Mouse (Mus musculus): ENCODE results near the gene Casp8ap2. TPM values are rescaled to one million over a fixed set of nuclear protein-coding genes. Genes with fewer than 3 reads are reported as not detected.

The Casp8ap2 gene
- polyA plus RNA-seq, 1 experiment from 2014 or later = 57.7 TPM

- H3K27ac ChIP-seq (ENCODE audit: low read length) = peak within 1 kb of the TSS; percentile 76
- H3K27me3 ChIP-seq (ENCODE audit: insufficient read depth, low read length) = no peaks in the 10 kb centered on the region
- 0 out of 2 replicates have a peak, but pooled peaks cover 12% of the 10 kb centered on the region for H3K36me3 ChIP-seq (ENCODE audit: insufficient read depth, low read length)
- H3K9me3 ChIP-seq (ENCODE audit: low read length) = no peaks in the 10 kb centered on the region
- ATAC-seq (ENCODE audit: low FRiP score, low TSS enrichment) = peak; percentile 92
- under 1% methylated on average over 67 of the region's 68 CpGs for WGBS
- peak within 1 kb of the TSS; percentile 78 for H3K9ac ChIP-seq (replicated peaks; ENCODE audit: low read length)
- H3K4me3 ChIP-seq (ENCODE audit: low read length) = peak within 1 kb of the TSS; percentile 97
- H3K4me2 ChIP-seq (replicated peaks; ENCODE audit: low read depth, low read length) = peak within 1 kb of the TSS; percentile 68
- peaks cover 8% of the 10 kb centered on the region for H3K4me1 ChIP-seq (ENCODE audit: insufficient read depth, low read length)
Measured at GRCm38 (mm10) chr4:32656918-32657662, 41.8 kb downstream of the Casp8ap2 start, which contains the start of gene Mdn1. Gene Mdn1 (plus strand): TSS chr4:32657119.

- no peaks in the 10 kb centered on the region for H3K27me3 ChIP-seq (ENCODE audit: insufficient read depth, low read length)
- no peak overlapping the region for H3K4me2 ChIP-seq (replicated peaks; ENCODE audit: low read depth, low read length)
- H3K4me3 ChIP-seq (ENCODE audit: low read length) = no peak overlapping the region
- peaks cover 57% of the 10 kb centered on the region for H3K36me3 ChIP-seq (ENCODE audit: insufficient read depth, low read length)
- no peak for ATAC-seq (ENCODE audit: low FRiP score, low TSS enrichment)
- H3K4me1 ChIP-seq (ENCODE audit: insufficient read depth, low read length) = no peaks in the 10 kb centered on the region
- H3K27ac ChIP-seq (ENCODE audit: low read length) = no peak overlapping the region
- 84% methylated on average over 4 of the region's 4 CpGs for WGBS
- no peaks in the 10 kb centered on the region for H3K9me3 ChIP-seq (ENCODE audit: low read length)
- H3K9ac ChIP-seq (replicated peaks; ENCODE audit: low read length) = no peak overlapping the region
Measured at GRCm38 (mm10) chr4:32665843-32666242, 50.6 kb downstream of the Casp8ap2 start.

GRCm38 (mm10) chr4:32668291-32668690, 53.0 kb downstream of the Casp8ap2 start:
- Histone ChIP-seq H3K9ac (replicated peaks; ENCODE audit: low read length) (no peak overlapping the region), H3K4me1 (ENCODE audit: insufficient read depth, low read length) (no peaks in the 10 kb centered on the region)
- WGBS = 96% methylated on average over 1 of the region's 1 CpGs

GRCm38 (mm10) chr4:32669825-32670224, 54.6 kb downstream of the Casp8ap2 start:
- no peak for ATAC-seq (ENCODE audit: low FRiP score, low TSS enrichment)
- no peaks in the 10 kb centered on the region for H3K4me1 ChIP-seq (ENCODE audit: insufficient read depth, low read length)
- peaks cover 67% of the 10 kb centered on the region for H3K36me3 ChIP-seq (ENCODE audit: insufficient read depth, low read length)
- H3K9me3 ChIP-seq (ENCODE audit: low read length) = no peaks in the 10 kb centered on the region
- no peak overlapping the region for H3K4me3 ChIP-seq (ENCODE audit: low read length)
- H3K27ac ChIP-seq (ENCODE audit: low read length) = no peak overlapping the region
- 88% methylated on average over 2 of the region's 2 CpGs for WGBS
- no peak overlapping the region for H3K9ac ChIP-seq (replicated peaks; ENCODE audit: low read length)
- no peaks in the 10 kb centered on the region for H3K27me3 ChIP-seq (ENCODE audit: insufficient read depth, low read length)
- no peak overlapping the region for H3K4me2 ChIP-seq (replicated peaks; ENCODE audit: low read depth, low read length)

More at GRCm38 (mm10) chr4:32668291-32668690, 53.0 kb downstream of the Casp8ap2 start:
- H3K27ac ChIP-seq (ENCODE audit: low read length) = no peak overlapping the region
- H3K36me3 ChIP-seq (ENCODE audit: insufficient read depth, low read length) = peaks cover 65% of the 10 kb centered on the region
- no peak overlapping the region for H3K4me2 ChIP-seq (replicated peaks; ENCODE audit: low read depth, low read length)
- no peaks in the 10 kb centered on the region for H3K27me3 ChIP-seq (ENCODE audit: insufficient read depth, low read length)
- no peaks in the 10 kb centered on the region for H3K9me3 ChIP-seq (ENCODE audit: low read length)
- ATAC-seq (ENCODE audit: low FRiP score, low TSS enrichment) = no peak
- H3K4me3 ChIP-seq (ENCODE audit: low read length) = no peak overlapping the region

GRCm38 (mm10) chr4:32674025-32674424, 58.8 kb downstream of the Casp8ap2 start:
- H3K36me3 ChIP-seq (ENCODE audit: insufficient read depth, low read length) = peaks cover 61% of the 10 kb centered on the region
- H3K4me3 ChIP-seq (ENCODE audit: low read length) = no peak overlapping the region
- no peaks in the 10 kb centered on the region for H3K27me3 ChIP-seq (ENCODE audit: insufficient read depth, low read length)
- no peaks in the 10 kb centered on the region for H3K4me1 ChIP-seq (ENCODE audit: insufficient read depth, low read length)
- 88% methylated on average over 2 of the region's 2 CpGs for WGBS
- no peak overlapping the region for H3K27ac ChIP-seq (ENCODE audit: low read length)
- no peak overlapping the region for H3K9ac ChIP-seq (replicated peaks; ENCODE audit: low read length)
- H3K9me3 ChIP-seq (ENCODE audit: low read length) = no peaks in the 10 kb centered on the region
- no peak for ATAC-seq (ENCODE audit: low FRiP score, low TSS enrichment)
- no peak overlapping the region for H3K4me2 ChIP-seq (replicated peaks; ENCODE audit: low read depth, low read length)

- WGBS = 90% methylated on average over 3 of the region's 3 CpGs
- H3K9me3 ChIP-seq (ENCODE audit: low read length) = no peaks in the 10 kb centered on the region
- H3K4me1 ChIP-seq (ENCODE audit: insufficient read depth, low read length) = no peaks in the 10 kb centered on the region
- H3K4me2 ChIP-seq (replicated peaks; ENCODE audit: low read depth, low read length) = no peak overlapping the region
- H3K4me3 ChIP-seq (ENCODE audit: low read length) = no peak overlapping the region
- no peaks in the 10 kb centered on the region for H3K27me3 ChIP-seq (ENCODE audit: insufficient read depth, low read length)
- H3K27ac ChIP-seq (ENCODE audit: low read length) = no peak overlapping the region
- H3K9ac ChIP-seq (replicated peaks; ENCODE audit: low read length) = no peak overlapping the region
- peaks cover 56% of the 10 kb centered on the region for H3K36me3 ChIP-seq (ENCODE audit: insufficient read depth, low read length)
- ATAC-seq (ENCODE audit: low FRiP score, low TSS enrichment) = no peak
Measured at GRCm38 (mm10) chr4:32677471-32677870, 62.2 kb downstream of the Casp8ap2 start.

- H3K36me3 ChIP-seq (ENCODE audit: insufficient read depth, low read length) = peaks cover 55% of the 10 kb centered on the region
- ATAC-seq (ENCODE audit: low FRiP score, low TSS enrichment) = no peak
- H3K9ac ChIP-seq (replicated peaks; ENCODE audit: low read length) = no peak overlapping the region
- 73% methylated on average over 3 of the region's 3 CpGs for WGBS
- H3K27ac ChIP-seq (ENCODE audit: low read length) = no peak overlapping the region
- no peak overlapping the region for H3K4me3 ChIP-seq (ENCODE audit: low read length)
- H3K4me1 ChIP-seq (ENCODE audit: insufficient read depth, low read length) = no peaks in the 10 kb centered on the region
- no peaks in the 10 kb centered on the region for H3K27me3 ChIP-seq (ENCODE audit: insufficient read depth, low read length)
- H3K4me2 ChIP-seq (replicated peaks; ENCODE audit: low read depth, low read length) = no peak overlapping the region
- H3K9me3 ChIP-seq (ENCODE audit: low read length) = no peaks in the 10 kb centered on the region
Measured at GRCm38 (mm10) chr4:32680843-32681242, 65.6 kb downstream of the Casp8ap2 start.

GRCm38 (mm10) chr4:32682471-32682870, 67.2 kb downstream of the Casp8ap2 start:
- no peak overlapping the region for H3K4me2 ChIP-seq (replicated peaks; ENCODE audit: low read depth, low read length)
- no peak overlapping the region for H3K27ac ChIP-seq (ENCODE audit: low read length)
- no peak overlapping the region for H3K9ac ChIP-seq (replicated peaks; ENCODE audit: low read length)
- WGBS = 73% methylated on average over 4 of the region's 4 CpGs
- H3K9me3 ChIP-seq (ENCODE audit: low read length) = no peaks in the 10 kb centered on the region
- no peaks in the 10 kb centered on the region for H3K4me1 ChIP-seq (ENCODE audit: insufficient read depth, low read length)
- H3K4me3 ChIP-seq (ENCODE audit: low read length) = no peak overlapping the region
- ATAC-seq (ENCODE audit: low FRiP score, low TSS enrichment) = no peak
- H3K27me3 ChIP-seq (ENCODE audit: insufficient read depth, low read length) = no peaks in the 10 kb centered on the region
- H3K36me3 ChIP-seq (ENCODE audit: insufficient read depth, low read length) = peaks cover 49% of the 10 kb centered on the region

GRCm38 (mm10) chr4:32683061-32683582, 67.9 kb downstream of the Casp8ap2 start:
- no peak overlapping the region for H3K4me3 ChIP-seq (ENCODE audit: low read length)
- ATAC-seq (ENCODE audit: low FRiP score, low TSS enrichment) = no peak
- no peaks in the 10 kb centered on the region for H3K4me1 ChIP-seq (ENCODE audit: insufficient read depth, low read length)
- peaks cover 48% of the 10 kb centered on the region for H3K36me3 ChIP-seq (ENCODE audit: insufficient read depth, low read length)
- H3K4me2 ChIP-seq (replicated peaks; ENCODE audit: low read depth, low read length) = no peak overlapping the region
- no peaks in the 10 kb centered on the region for H3K27me3 ChIP-seq (ENCODE audit: insufficient read depth, low read length)
- no peak overlapping the region for H3K9ac ChIP-seq (replicated peaks; ENCODE audit: low read length)
- H3K9me3 ChIP-seq (ENCODE audit: low read length) = no peaks in the 10 kb centered on the region
- H3K27ac ChIP-seq (ENCODE audit: low read length) = no peak overlapping the region
- WGBS = 91% methylated on average over 6 of the region's 6 CpGs

Measured in kidney, embryonic 16.5 days (tissue).